Mouse (Mus musculus): Measurements from ENCODE around the gene Rnase11. TPM values are rescaled to one million over a fixed set of nuclear protein-coding genes. Genes with fewer than 3 reads are reported as not detected.

Gene Rnase11
- total and polyA plus RNA-seq, 2 experiments = not detected

- TF ChIP-seq POLR2A (IDR thresholded peaks at IDR 0.05; ENCODE audit: extremely low read depth, insufficient read depth, low read length) (no peak), CTCF (IDR thresholded peaks at IDR 0.05; ENCODE audit: low read depth, low read length) (no peak)
- H3K9ac ChIP-seq (ENCODE audit: low read depth, low read length) = no peak overlapping the region
- H3K4me1 ChIP-seq (ENCODE audit: control insufficient read depth, insufficient read depth, low read length) = peaks cover 19% of the 10 kb centered on the region
- no peaks in the 10 kb centered on the region for H3K79me2 ChIP-seq (ENCODE audit: control insufficient read depth, insufficient read depth, low read length)
- no peak overlapping the region for H3K4me3 ChIP-seq (ENCODE audit: insufficient read depth, low read depth, low read length)
- H3K27me3 ChIP-seq (ENCODE audit: control insufficient read depth, insufficient read depth, low read length) = no peaks in the 10 kb centered on the region
- peak; percentile 94 for DNase-seq (ENCODE audit: extremely low read depth, low read depth, low spot score)
- no peaks in the 10 kb centered on the region for H3K36me3 ChIP-seq (ENCODE audit: control insufficient read depth, insufficient read depth, low read length)
- WGBS = 36% methylated on average over 6 of the region's 6 CpGs
- peak overlapping the region; percentile 14; the same call in 1 of the 2 replicates for H3K27ac ChIP-seq (replicated peaks; ENCODE audit: insufficient read depth, low read depth, low read length)
Measured at GRCm38 (mm10) chr14:51009572-51009971, 40.4 kb downstream of the Rnase11 start.

DNA sequence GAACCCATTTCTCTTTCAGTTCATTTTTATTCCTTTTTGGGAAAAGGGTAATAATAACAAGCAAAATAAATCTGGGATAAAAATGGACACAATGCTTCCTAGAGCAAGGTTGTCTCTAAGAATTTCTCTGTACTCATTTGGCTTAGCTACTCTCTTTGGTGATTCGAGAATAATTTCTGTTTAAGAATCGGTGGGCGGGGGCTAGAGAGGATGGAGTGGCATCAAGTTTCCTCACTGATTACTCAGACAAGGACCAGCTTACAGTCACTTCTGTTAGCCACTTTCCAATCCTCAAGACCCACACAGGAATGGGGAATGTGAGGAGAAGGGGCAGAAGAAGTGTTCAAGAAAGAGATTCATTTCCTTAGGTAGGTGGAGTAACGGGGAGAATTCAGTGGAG is 41.2 kb downstream of the Rnase11 start:
- TF ChIP-seq CTCF (IDR thresholded peaks at IDR 0.05; ENCODE audit: low read depth, low read length) (no peak), POLR2A (IDR thresholded peaks at IDR 0.05; ENCODE audit: extremely low read depth, insufficient read depth, low read length) (no peak)
- no peak for DNase-seq (ENCODE audit: extremely low read depth, low read depth, low spot score)
- no peaks in the 10 kb centered on the region for H3K36me3 ChIP-seq (ENCODE audit: control insufficient read depth, insufficient read depth, low read length)
- H3K27ac ChIP-seq (replicated peaks; ENCODE audit: insufficient read depth, low read depth, low read length) = peak overlapping the region; percentile 78
- H3K27me3 ChIP-seq (ENCODE audit: control insufficient read depth, insufficient read depth, low read length) = no peaks in the 10 kb centered on the region
- no peak overlapping the region for H3K4me3 ChIP-seq (ENCODE audit: insufficient read depth, low read depth, low read length)
- 73% methylated on average over 4 of the region's 4 CpGs for WGBS
- H3K4me1 ChIP-seq (ENCODE audit: control insufficient read depth, insufficient read depth, low read length) = peaks cover 19% of the 10 kb centered on the region
- no peaks in the 10 kb centered on the region for H3K79me2 ChIP-seq (ENCODE audit: control insufficient read depth, insufficient read depth, low read length)
- H3K9ac ChIP-seq (ENCODE audit: low read depth, low read length) = no peak overlapping the region

DNA sequence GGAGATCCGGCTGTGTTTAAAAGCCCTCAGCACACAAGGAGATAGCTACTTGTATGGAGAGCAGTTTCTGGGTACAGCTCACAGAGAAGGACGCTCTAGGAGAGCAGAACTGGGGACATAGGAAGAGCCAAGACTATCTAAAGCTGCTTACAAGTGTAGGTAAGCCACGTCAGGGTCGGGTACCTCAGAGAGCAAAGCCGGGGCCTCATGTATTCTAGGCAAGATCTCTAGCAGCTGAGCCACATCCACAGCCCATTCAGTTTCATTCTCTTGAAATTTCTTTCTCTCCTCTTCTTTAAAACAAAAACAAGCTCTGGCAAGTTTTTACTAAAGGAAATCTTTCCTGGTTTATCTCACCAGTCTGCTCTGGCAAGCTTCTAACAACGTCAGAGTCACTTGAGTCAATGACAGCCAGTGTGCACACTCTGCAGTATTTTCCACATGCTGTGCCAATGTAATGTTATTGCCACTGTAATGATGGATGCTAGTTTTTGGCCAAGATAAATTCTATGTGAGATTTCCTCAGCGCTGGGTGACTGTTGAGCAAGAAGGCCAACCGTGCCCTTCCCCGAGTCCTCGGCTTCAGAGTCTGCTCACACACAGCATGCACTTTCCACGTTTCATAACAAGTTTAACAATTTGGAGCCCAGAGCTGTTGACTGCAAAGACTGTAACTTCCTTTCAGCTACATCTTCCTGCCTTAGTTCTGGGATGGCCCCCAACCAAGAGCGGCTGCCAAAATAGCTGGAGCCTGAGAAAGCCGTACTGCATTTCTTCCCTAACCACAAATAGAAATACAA is 41.8 kb downstream of the Rnase11 start:
- 22% methylated on average over 13 of the region's 13 CpGs for WGBS
- peak; percentile 100 for DNase-seq (ENCODE audit: extremely low read depth, low read depth, low spot score)
- H3K27ac ChIP-seq (replicated peaks; ENCODE audit: insufficient read depth, low read depth, low read length) = peak overlapping the region; percentile 96
- peak overlapping the region; percentile 55 for H3K9ac ChIP-seq (ENCODE audit: low read depth, low read length)
- H3K4me3 ChIP-seq (ENCODE audit: insufficient read depth, low read depth, low read length) = no peak overlapping the region
- H3K36me3 ChIP-seq (ENCODE audit: control insufficient read depth, insufficient read depth, low read length) = no peaks in the 10 kb centered on the region
- H3K27me3 ChIP-seq (ENCODE audit: control insufficient read depth, insufficient read depth, low read length) = no peaks in the 10 kb centered on the region
- no peaks in the 10 kb centered on the region for H3K79me2 ChIP-seq (ENCODE audit: control insufficient read depth, insufficient read depth, low read length)
- H3K4me1 ChIP-seq (ENCODE audit: control insufficient read depth, insufficient read depth, low read length) = peaks cover 19% of the 10 kb centered on the region
- TF ChIP-seq CTCF (IDR thresholded peaks at IDR 0.05; ENCODE audit: low read depth, low read length) (no peak), POLR2A (IDR thresholded peaks at IDR 0.05; ENCODE audit: extremely low read depth, insufficient read depth, low read length) (no peak)

- Histone ChIP-seq H3K9ac (ENCODE audit: low read depth, low read length) (peak within 1 kb of the TSS; percentile 55), H3K4me1 (ENCODE audit: control insufficient read depth, insufficient read depth, low read length) (peaks cover 19% of the 10 kb centered on the region), H3K27ac (replicated peaks; ENCODE audit: insufficient read depth, low read depth, low read length) (peak within 1 kb of the TSS; percentile 96), H3K27me3 (ENCODE audit: control insufficient read depth, insufficient read depth, low read length) (no peaks in the 10 kb centered on the region), H3K79me2 (ENCODE audit: control insufficient read depth, insufficient read depth, low read length) (no peaks in the 10 kb centered on the region), H3K36me3 (ENCODE audit: control insufficient read depth, insufficient read depth, low read length) (no peaks in the 10 kb centered on the region), H3K4me3 (ENCODE audit: insufficient read depth, low read depth, low read length) (no peak within 1 kb of the TSS)
- no peak for DNase-seq (ENCODE audit: extremely low read depth, low read depth, low spot score)
- TF ChIP-seq CTCF (IDR thresholded peaks at IDR 0.05; ENCODE audit: low read depth, low read length) (no peak), POLR2A (IDR thresholded peaks at IDR 0.05; ENCODE audit: extremely low read depth, insufficient read depth, low read length) (no peak)
- WGBS = 83% methylated on average over 8 of the region's 8 CpGs
Measured at GRCm38 (mm10) chr14:51007152-51007801, 42.7 kb downstream of the Rnase11 start, which contains the start of gene Rnase10. TSS of gene Rnase10 (plus strand) at chr14:51007751.

Other genes with a start within 250 kb of the Rnase11 start
- gene Ccnb1ip1, start 242.4 kb downstream of the Rnase11 start, total RNA-seq (2014; rRNA removed) = 0.92 TPM in 1 of 2 replicates, not detected in the other
- not detected in 2 replicates for gene Ccnb1ip1, start 242.4 kb downstream of the Rnase11 start, polyA plus RNA-seq (2012; rRNA removed)
- 11.0 and 11.5 TPM in 2 replicates for gene Parp2, start 242.3 kb downstream of the Rnase11 start, total RNA-seq (2014; rRNA removed)
- gene Parp2, start 242.3 kb downstream of the Rnase11 start, polyA plus RNA-seq (2012; rRNA removed) = 4.8 and 6.2 TPM in 2 replicates
- gene Tep1, start 179.6 kb downstream of the Rnase11 start, total RNA-seq (2014; rRNA removed) = 9.0 and 14.2 TPM in 2 replicates
- 9.9 and 13.1 TPM in 2 replicates for gene Tep1, start 179.6 kb downstream of the Rnase11 start, polyA plus RNA-seq (2012; rRNA removed)
- 0.07 and 0.09 TPM in 2 replicates for gene Klhl33, start 152.7 kb downstream of the Rnase11 start, total RNA-seq (2014; rRNA removed)
- gene Klhl33, start 152.7 kb downstream of the Rnase11 start, polyA plus RNA-seq (2012; rRNA removed) = 0.05 TPM in 1 of 2 replicates, not detected in the other
- gene Osgep, start 125.3 kb downstream of the Rnase11 start, total RNA-seq (2014; rRNA removed) = 69.2 and 85.0 TPM in 2 replicates
- 41.5 and 50.1 TPM in 2 replicates for gene Osgep, start 125.3 kb downstream of the Rnase11 start, polyA plus RNA-seq (2012; rRNA removed)
- gene Apex1, start 125.2 kb downstream of the Rnase11 start, total RNA-seq (2014; rRNA removed) = 27.8 and 33.6 TPM in 2 replicates
- gene Apex1, start 125.2 kb downstream of the Rnase11 start, polyA plus RNA-seq (2012; rRNA removed) = 27.1 and 28.4 TPM in 2 replicates
- gene Pip4p1, start 119.3 kb downstream of the Rnase11 start, total RNA-seq (2014; rRNA removed) = 11.9 and 18.7 TPM in 2 replicates
- 40.5 and 43.6 TPM in 2 replicates for gene Pip4p1, start 119.3 kb downstream of the Rnase11 start, polyA plus RNA-seq (2012; rRNA removed)
- gene Pnp, start 119.1 kb downstream of the Rnase11 start, total RNA-seq (2014; rRNA removed) = 102 and 111 TPM in 2 replicates
- gene Pnp, start 119.1 kb downstream of the Rnase11 start, polyA plus RNA-seq (2012; rRNA removed) = 83.1 and 97.7 TPM in 2 replicates
- gene Gm49342, start 105.6 kb downstream of the Rnase11 start, total RNA-seq (2014; rRNA removed) = 51.7 and 94.7 TPM in 2 replicates
- gene Gm49342, start 105.6 kb downstream of the Rnase11 start, polyA plus RNA-seq (2012; rRNA removed) = 45.7 and 80.3 TPM in 2 replicates
- 0.81 and 1.1 TPM in 2 replicates for gene Pnp2, start 94.2 kb downstream of the Rnase11 start, total RNA-seq (2014; rRNA removed)
- 0.16 TPM in 1 of 2 replicates, not detected in the other for gene Pnp2, start 94.2 kb downstream of the Rnase11 start, polyA plus RNA-seq (2012; rRNA removed)
- 0.09 TPM in 1 of 2 replicates, not detected in the other for gene Rnase10, start 42.4 kb downstream of the Rnase11 start, total RNA-seq (2014; rRNA removed)
- 0.09 and 0.11 TPM in 2 replicates for gene Rnase10, start 42.4 kb downstream of the Rnase11 start, polyA plus RNA-seq (2012; rRNA removed)
- not detected in 2 replicates for gene Rnase9, start 8.3 kb downstream of the Rnase11 start, total RNA-seq (2014; rRNA removed)
- gene Rnase9, start 8.3 kb downstream of the Rnase11 start, polyA plus RNA-seq (2012; rRNA removed) = not detected in 2 replicates
- gene Rnase12, start 7.5 kb upstream of the Rnase11 start, total RNA-seq (2014; rRNA removed) = 0.27 TPM in 1 of 2 replicates, not detected in the other
- not detected in 2 replicates for gene Rnase12, start 7.5 kb upstream of the Rnase11 start, polyA plus RNA-seq (2012; rRNA removed)
- not detected in 2 replicates for gene Olfr750, start 24.3 kb upstream of the Rnase11 start, total RNA-seq (2014; rRNA removed)
- gene Olfr750, start 24.3 kb upstream of the Rnase11 start, polyA plus RNA-seq (2012; rRNA removed) = not detected in 2 replicates
- 1,910 and 2,134 TPM in 2 replicates for gene Rnase4, start 40.9 kb upstream of the Rnase11 start, total RNA-seq (2014; rRNA removed)
- 1,816 and 2,115 TPM in 2 replicates for gene Rnase4, start 40.9 kb upstream of the Rnase11 start, polyA plus RNA-seq (2012; rRNA removed)
- gene Ang, start 41.0 kb upstream of the Rnase11 start, total RNA-seq (2014; rRNA removed) = 224 and 249 TPM in 2 replicates
- 541 and 671 TPM in 2 replicates for gene Ang, start 41.0 kb upstream of the Rnase11 start, polyA plus RNA-seq (2012; rRNA removed)
- gene Eddm3b, start 64.3 kb upstream of the Rnase11 start, total RNA-seq (2014; rRNA removed) = not detected in 2 replicates
- gene Eddm3b, start 64.3 kb upstream of the Rnase11 start, polyA plus RNA-seq (2012; rRNA removed) = not detected in 2 replicates
- 1.1 and 1.2 TPM in 2 replicates for gene Rnase6, start 73.7 kb upstream of the Rnase11 start, total RNA-seq (2014; rRNA removed)
- gene Rnase6, start 73.7 kb upstream of the Rnase11 start, polyA plus RNA-seq (2012; rRNA removed) = 0.57 and 1.0 TPM in 2 replicates
- gene Rnase1, start 96.6 kb upstream of the Rnase11 start, total RNA-seq (2014; rRNA removed) = 7.4 and 28.5 TPM in 2 replicates
- 0.09 TPM in 2 replicates for gene Rnase1, start 96.6 kb upstream of the Rnase11 start, polyA plus RNA-seq (2012; rRNA removed)
- not detected in 2 replicates for gene Rnase2b, start 112.1 kb upstream of the Rnase11 start, total RNA-seq (2014; rRNA removed)
- gene Rnase2b, start 112.1 kb upstream of the Rnase11 start, polyA plus RNA-seq (2012; rRNA removed) = not detected in 2 replicates
- gene Ang2, start 149.0 kb upstream of the Rnase11 start, total RNA-seq (2014; rRNA removed) = not detected in 2 replicates
- not detected in 2 replicates for gene Ang2, start 149.0 kb upstream of the Rnase11 start, polyA plus RNA-seq (2012; rRNA removed)
- gene Ear14, start 153.2 kb upstream of the Rnase11 start, total RNA-seq (2014; rRNA removed) = not detected in 2 replicates
- not detected in 2 replicates for gene Ear14, start 153.2 kb upstream of the Rnase11 start, polyA plus RNA-seq (2012; rRNA removed)
- gene Rnase2a, start 205.9 kb upstream of the Rnase11 start, total RNA-seq (2014; rRNA removed) = not detected in 2 replicates
- gene Rnase2a, start 205.9 kb upstream of the Rnase11 start, polyA plus RNA-seq (2012; rRNA removed) = not detected in 2 replicates